12 mouse cellular contexts compared by ENCODE assay signal in genomic region chr14:76804447-76805150, GRCm38 (mm10).
A peak's percentile ranks its signal among the peaks of the same experiment; 100 is the strongest.
DNase-seq lines count a peak whose midpoint lies in the region; ATAC-seq and TF ChIP-seq lines count a peak whose summit lies in the region.
"Had no signal": no experiment of that assay in that cellular context is flagged by ENCODE, and none has a peak within 500 bp of the region (broad histone marks: within the 10 kb centered on the region; RNA-seq: fewer than 3 reads in every experiment).

No protein-coding gene starts in this region.

- no peak for TF ChIP-seq POLR2A in kidney, adult 2 months (IDR thresholded peaks at IDR 0.05; ENCODE audit: low read depth, low read length)

- WGBS in kidney, adult 2 months = 46% methylated on average over 6 of the region's 6 CpGs
- WGBS in limb, embryonic 12.5 days = 27% methylated on average over 6 of the region's 6 CpGs

- no peak overlapping the region for H3K9ac ChIP-seq in limb, embryonic 12.5 days (replicated peaks)
- H3K9ac ChIP-seq: forebrain, embryonic 13.5 days; hindbrain, embryonic 15.5 days had no signal

- H3K36me3 ChIP-seq in kidney, adult 2 months (ENCODE audit: control insufficient read depth, insufficient read depth, low read length) = no peaks in the 10 kb centered on the region
- no peaks in the 10 kb centered on the region for H3K36me3 ChIP-seq in limb, embryonic 12.5 days
- H3K36me3 ChIP-seq: hindbrain, embryonic 15.5 days had no signal

- DNase-seq in kidney, adult 2 months = no peak
- no peak for DNase-seq in kidney, adult 11 months
- peak; percentile 70 for DNase-seq in forelimb bud, embryonic 11.5 days (ENCODE audit: low read depth, low spot score)
- peak; percentile 66 for DNase-seq in lung, postnatal 36 days
- no peak for DNase-seq in cerebellum, adult 11 months
- DNase-seq in urinary bladder, adult 2 months (ENCODE audit: low spot score) = no peak
- DNase-seq in right cerebral cortex, adult 2 months (ENCODE audit: low spot score in 2 of 2) = no peak
- DNase-seq: cerebellum, adult 8-10 months; right cerebral cortex, postnatal 14 days had no signal

- no peak for TF ChIP-seq CTCF in kidney, adult 2 months (conservative IDR thresholded peaks at IDR 0.05; ENCODE audit: insufficient read depth, insufficient read length, low read depth, low read length)

- no peaks in the 10 kb centered on the region for H3K9me3 ChIP-seq in limb, embryonic 12.5 days
- H3K9me3 ChIP-seq: hindbrain, embryonic 15.5 days had no signal

- H3K4me1 ChIP-seq in kidney, adult 2 months (ENCODE audit: control insufficient read depth, insufficient read depth, low read length) = peaks cover 16% of the 10 kb centered on the region; the same call in 1 of the 2 replicates
- H3K4me1 ChIP-seq in limb, embryonic 12.5 days (replicated peaks) = peaks cover 41% of the 10 kb centered on the region

- H3K4me3 ChIP-seq in kidney, adult 2 months (ENCODE audit: insufficient read depth, low read depth, low read length) = no peak overlapping the region
- no peak overlapping the region for H3K4me3 ChIP-seq in limb, embryonic 12.5 days (replicated peaks)
- H3K4me3 ChIP-seq: forebrain, embryonic 13.5 days; hindbrain, embryonic 15.5 days had no signal

- ATAC-seq in limb, embryonic 12.5 days (ENCODE audit: insufficient number of reproducible peaks, insufficient read depth, low FRiP score, low TSS enrichment, low read depth) = no peak
- ATAC-seq: forebrain, embryonic 13.5 days had no signal

- peak overlapping the region; percentile 98 for H3K27ac ChIP-seq in kidney, adult 2 months (ENCODE audit: insufficient read depth, low read depth, low read length)
- H3K27ac ChIP-seq in limb, embryonic 12.5 days = peak overlapping the region; percentile 88
- H3K27ac ChIP-seq: forebrain, embryonic 13.5 days; hindbrain, embryonic 15.5 days had no signal

- H3K4me2 ChIP-seq in limb, embryonic 12.5 days = no peak overlapping the region
- H3K4me2 ChIP-seq: forebrain, embryonic 13.5 days; hindbrain, embryonic 15.5 days had no signal

- no peaks in the 10 kb centered on the region for H3K27me3 ChIP-seq in kidney, adult 2 months (replicated peaks; ENCODE audit: control insufficient read depth, insufficient read depth, low read length)
- H3K27me3 ChIP-seq in limb, embryonic 12.5 days = no peaks in the 10 kb centered on the region
- H3K27me3 ChIP-seq: forebrain, embryonic 13.5 days; hindbrain, embryonic 15.5 days had no signal

Comparison
In these comparisons a context has a peak if more than half of its experiments do, and no peak if none do; other contexts are left out.
1. DNase-seq: peak in forelimb bud, embryonic 11.5 days (single experiment) and lung, postnatal 36 days (single experiment); none in kidney, adult 2 months (single experiment), kidney, adult 11 months (single experiment), cerebellum, adult 11 months (single experiment), urinary bladder, adult 2 months (single experiment) and right cerebral cortex, adult 2 months (0 of 2).